Mouse (Mus musculus) regulatory T cell (primary cell): Measurements from ENCODE around the gene Samd4b.

Source experiments
- in situ Hi-C: fragments of 300-600 bp; cut with MboI, MseI; formaldehyde crosslinking; loops from one replicate; pipeline ENCODE4 v1.15.1; 2025; ENCODE audit warnings: high pct_unique_total_duplicates

Samd4b gene

DNA sequence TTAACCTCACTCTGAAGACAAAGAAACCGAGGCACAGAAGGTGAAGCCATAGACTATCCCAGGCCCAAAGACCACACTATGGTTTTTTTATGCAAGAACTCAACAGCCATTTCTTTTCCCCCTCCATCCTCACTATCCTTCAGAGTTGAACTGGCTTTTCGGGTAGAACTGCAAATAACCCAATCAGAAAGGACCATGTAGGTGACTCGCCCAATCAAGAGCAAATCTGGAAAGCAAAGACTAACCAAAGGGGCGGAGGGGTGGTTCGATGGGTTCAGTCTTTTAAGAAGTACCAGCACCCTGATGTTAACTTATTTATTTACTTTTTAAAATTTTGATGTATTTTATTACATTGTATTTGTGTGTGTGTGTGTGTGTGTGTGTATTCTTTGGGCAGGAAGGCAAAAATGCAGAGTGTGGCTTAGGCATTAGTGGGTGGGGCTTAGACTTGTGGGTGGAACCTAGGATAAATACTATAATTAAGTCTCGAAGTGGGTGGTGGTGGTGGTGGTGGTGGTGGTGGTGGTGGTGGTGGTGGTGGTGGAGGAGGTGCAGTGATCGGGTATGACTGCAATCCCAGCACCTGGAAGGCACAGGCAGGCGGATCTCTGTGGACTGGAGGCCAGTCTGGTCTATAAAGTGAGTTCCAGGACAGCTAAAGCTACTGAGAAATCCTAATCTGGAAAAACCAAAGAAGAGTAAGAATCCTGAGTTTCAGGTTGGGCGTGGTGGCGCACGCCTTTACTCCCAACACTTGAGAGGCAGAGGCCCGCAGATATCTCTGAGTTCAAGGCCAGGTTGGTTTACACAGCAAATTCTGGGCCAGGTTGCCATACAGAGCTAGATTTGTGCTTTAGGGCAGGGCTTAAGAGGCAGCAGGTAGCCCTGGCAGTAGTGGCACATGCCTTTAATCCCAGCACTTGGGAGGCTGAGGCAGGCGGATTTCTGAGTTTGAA, 149.8 kb downstream of the Samd4b start:
- in situ Hi-C loops: loop anchor here (5.0 kb wide), 1 partner anchor 79 kb away; no protein-coding TSS in a partner anchor

DNA sequence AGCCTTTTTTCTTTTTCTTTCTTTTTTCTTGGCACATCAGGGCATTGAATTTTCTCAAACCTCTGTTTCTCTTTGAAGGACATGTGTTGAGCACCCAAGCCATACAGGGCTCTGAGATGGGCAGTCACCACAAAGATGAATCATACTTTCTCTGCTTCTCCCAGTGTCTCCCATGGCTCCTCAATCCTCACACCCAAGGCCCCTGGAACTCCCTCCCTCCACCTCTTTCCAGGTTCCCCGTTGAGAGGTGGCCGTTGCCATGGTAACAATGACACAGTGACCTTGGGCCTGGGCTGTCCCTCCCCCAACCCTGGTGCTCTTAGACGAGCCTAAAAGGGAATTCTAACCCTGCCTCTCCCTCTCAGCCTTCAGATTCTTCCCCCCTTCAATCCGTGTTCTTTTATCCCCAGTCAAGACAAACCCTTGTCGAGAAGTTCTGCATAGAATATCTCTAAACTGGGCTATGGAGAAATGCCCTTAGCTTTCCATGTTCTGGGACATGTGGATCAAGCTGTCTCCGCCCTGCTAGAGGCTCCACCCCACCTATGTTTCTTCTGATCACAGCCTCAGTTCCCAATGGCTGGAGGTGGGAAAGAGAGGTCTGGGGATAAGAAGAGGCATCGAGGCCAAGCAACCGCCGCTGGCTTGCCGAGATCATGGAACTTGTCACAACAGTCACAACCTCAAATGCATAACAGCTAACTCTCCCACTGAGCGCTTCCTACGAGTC, 150.7 kb downstream of the Samd4b start:
- in situ Hi-C loops: loop anchor here (5.0 kb wide), 1 partner anchor 80 kb away; no protein-coding TSS in a partner anchor

GRCm38 (mm10) chr7:28446446-28446845, 151.5 kb downstream of the Samd4b start:
- in situ Hi-C loops: loop anchor here (5.0 kb wide), 1 partner anchor 81 kb away; no protein-coding TSS in a partner anchor

GRCm38 (mm10) chr7:28444344-28444974, 153.5 kb downstream of the Samd4b start:
- in situ Hi-C loops: no loop called here

GRCm38 (mm10) chr7:28442688-28443087, 155.3 kb downstream of the Samd4b start:
- in situ Hi-C loops: no loop called here

GRCm38 (mm10) chr7:28441776-28442485, 156.0 kb downstream of the Samd4b start:
- in situ Hi-C loops: no loop called here

GRCm38 (mm10) chr7:28440739-28441138, 157.2 kb downstream of the Samd4b start:
- in situ Hi-C loops: no loop called here

DNA sequence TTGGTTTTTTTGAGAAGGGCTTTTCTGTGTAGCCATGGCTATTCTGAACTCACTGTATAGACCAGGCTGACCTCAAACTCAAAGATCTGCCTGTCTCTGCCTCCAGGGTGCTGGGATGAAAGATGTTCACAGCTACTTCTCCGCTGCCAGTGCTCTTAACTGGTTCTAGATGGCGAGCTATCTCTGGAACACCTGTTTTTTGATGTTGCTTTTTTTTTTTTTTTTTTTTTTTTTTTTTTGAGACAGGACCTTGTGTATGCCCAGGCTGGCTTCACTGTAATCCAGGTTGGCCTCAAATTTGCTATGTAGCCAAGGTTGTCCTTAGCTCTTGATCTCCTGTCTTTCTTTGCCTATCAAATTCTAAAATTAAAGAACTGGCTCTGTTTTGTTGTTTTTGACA, 159.2 kb downstream of the Samd4b start:
- in situ Hi-C loops: no loop called here

DNA sequence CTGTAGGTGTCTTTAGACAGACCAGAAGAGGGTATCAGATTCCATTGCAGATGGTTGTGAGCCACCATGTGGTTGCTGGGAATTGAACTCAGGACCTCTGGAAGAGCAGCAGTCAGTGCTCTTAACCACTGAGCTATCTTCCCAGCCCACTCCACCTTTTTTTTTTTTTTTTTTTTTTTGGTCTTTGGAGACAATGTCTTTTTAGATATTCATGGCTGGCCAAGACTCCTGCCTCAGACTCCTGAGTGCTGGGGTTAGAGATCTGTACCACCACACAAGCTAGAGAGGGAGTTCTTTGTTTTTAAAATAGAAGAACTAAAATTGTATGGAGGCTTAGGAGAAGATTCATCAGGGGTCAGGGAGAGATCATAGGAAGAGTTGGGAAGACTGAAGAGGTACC, 160.0 kb downstream of the Samd4b start:
- in situ Hi-C loops: no loop called here

DNA sequence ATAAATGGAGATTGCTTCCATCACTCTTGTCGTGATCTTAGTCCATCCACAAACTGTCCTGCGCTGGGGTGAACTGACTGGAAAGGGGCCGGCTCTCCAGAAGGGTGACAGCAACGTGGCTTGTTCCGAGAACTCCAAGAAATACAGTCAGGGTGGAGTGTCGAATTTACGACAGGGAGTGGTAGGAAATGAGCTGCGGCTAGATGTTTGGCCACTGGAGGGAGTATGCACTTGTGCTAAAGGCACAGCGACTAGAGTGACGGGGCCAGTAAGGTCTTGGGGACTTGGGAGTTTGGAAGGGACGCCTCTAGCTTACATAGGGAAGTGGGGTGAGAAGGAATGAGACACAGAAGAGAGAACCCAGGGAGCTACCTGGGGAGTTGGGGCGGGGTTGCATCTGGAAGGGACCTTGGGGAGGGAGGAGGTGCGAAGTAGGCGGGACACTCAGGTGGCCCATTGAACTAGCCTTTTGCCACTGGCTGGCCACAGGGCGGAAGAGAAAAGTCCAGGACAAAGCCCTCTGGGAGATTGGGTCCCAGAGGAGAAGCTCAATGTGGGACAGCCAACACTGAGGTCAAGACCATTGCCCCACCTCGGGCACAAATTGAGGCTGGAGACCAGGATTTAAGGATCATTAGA, 160.9 kb downstream of the Samd4b start, which contains the start of gene Gmfg:
Gene Gmfg, plus strand, starts transcription at position 516 of the 639 bp plus-strand sequence.
- in situ Hi-C loops: no loop called here

DNA sequence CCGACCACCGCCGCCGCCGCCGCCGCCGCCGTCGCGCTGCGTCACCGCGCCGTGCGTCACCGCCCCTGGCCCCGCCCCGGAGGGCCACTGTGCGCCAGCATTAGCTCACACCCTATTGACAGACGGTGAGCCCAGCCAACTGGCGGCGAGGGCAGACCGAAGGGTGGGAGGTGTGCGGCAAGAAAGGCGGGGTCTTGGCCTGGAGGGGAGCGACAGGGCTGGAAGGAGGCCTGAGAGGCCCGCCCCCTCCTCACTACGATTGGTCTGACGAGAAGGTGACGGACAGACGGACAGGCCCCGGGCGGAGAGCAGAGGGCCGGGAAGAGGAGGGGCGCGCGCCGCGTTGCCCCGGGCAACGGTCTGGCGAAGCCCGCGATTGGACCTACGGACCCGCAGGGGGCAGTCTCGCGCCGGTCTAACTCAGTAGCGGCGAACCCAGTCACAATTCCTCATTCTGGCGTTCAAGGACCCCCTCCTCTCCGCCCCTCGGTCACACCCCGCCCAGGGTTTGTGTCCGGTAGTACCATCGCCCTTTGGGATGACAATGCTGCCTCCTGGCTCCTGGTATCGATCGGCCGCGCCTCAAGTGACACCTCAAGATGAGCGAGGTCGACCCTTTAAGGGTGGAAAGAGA, 161.6 kb downstream of the Samd4b start:
- in situ Hi-C loops: no loop called here

GRCm38 (mm10) chr7:28435660-28436259, 162.2 kb downstream of the Samd4b start:
- in situ Hi-C loops: no loop called here

GRCm38 (mm10) chr7:28432252-28432651, 165.7 kb downstream of the Samd4b start:
- in situ Hi-C loops: loop anchor here (5.0 kb wide), 1 partner anchor 175 kb away; no protein-coding TSS in a partner anchor

DNA sequence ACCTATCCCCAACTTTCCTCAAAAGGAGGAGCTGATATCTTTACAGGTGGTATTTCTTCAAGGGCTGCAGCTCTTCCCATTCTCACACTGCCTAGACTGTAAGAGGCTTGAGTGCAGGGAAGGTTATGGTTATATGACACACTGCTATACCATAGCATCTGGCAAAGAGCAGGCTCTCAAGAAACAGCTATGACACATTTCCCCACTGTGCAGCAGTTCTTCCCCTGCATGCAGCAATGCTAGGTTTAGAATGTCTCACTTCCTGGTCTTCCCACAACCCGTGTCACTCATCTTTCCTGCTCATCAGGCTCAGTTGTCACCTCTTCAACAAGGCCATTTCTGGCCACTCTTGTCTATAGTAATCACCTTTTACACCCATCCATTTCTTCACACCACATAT, 167.4 kb downstream of the Samd4b start:
- in situ Hi-C loops: loop anchor here (5.0 kb wide), 1 partner anchor 177 kb away; no protein-coding TSS in a partner anchor

- in situ Hi-C loops: no loop called here
These were observed 170.2 kb downstream of the Samd4b start for GRCm38 (mm10) chr7:28427738-28428137.

- in situ Hi-C loops: no loop called here
These were observed 174.9 kb downstream of the Samd4b start for GRCm38 (mm10) chr7:28423018-28423417.

DNA sequence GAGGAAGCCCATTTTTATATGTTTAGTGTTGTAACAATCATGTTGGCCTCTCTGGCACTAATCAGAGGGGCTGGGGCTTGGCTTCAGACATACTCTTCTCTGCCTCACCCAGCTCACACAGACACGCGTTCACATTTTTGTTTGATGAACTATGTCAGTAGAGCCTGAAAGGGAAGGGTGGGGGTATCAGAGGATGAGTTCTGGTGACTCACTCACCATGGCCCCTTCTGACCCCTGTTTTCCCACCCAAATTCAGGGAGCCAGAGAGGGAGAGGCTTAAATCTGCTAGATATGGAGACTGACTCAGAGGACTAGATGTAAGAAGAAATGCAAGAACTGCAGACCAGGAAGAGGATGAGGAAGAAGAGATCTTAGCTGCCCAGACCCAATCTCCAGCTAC, 178.5 kb downstream of the Samd4b start:
- in situ Hi-C loops: no loop called here

- in situ Hi-C loops: no loop called here
These were observed 179.8 kb downstream of the Samd4b start for GRCm38 (mm10) chr7:28418096-28418670.

DNA sequence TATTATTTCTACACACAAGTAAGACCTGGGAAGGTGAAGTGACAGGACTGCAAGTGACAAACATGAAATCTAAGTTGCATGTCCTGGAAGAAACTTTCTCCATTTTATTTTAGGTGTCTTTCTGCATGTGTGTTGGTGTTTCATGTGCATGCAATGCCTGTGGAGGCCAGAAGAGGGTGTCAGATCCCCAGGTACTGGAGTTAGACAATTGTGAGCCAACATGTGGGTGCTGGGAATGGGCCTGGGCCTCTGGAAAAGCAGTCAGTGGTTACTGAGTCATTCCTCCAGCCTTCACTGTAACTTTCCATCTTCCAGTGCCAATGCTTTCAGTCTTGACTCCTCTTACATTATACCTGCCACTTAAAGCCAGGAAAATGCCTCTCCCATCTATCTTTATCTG, 180.6 kb downstream of the Samd4b start:
- in situ Hi-C loops: no loop called here
